11 mouse cellular contexts compared by ENCODE assay signal in the genomic region with DNA sequence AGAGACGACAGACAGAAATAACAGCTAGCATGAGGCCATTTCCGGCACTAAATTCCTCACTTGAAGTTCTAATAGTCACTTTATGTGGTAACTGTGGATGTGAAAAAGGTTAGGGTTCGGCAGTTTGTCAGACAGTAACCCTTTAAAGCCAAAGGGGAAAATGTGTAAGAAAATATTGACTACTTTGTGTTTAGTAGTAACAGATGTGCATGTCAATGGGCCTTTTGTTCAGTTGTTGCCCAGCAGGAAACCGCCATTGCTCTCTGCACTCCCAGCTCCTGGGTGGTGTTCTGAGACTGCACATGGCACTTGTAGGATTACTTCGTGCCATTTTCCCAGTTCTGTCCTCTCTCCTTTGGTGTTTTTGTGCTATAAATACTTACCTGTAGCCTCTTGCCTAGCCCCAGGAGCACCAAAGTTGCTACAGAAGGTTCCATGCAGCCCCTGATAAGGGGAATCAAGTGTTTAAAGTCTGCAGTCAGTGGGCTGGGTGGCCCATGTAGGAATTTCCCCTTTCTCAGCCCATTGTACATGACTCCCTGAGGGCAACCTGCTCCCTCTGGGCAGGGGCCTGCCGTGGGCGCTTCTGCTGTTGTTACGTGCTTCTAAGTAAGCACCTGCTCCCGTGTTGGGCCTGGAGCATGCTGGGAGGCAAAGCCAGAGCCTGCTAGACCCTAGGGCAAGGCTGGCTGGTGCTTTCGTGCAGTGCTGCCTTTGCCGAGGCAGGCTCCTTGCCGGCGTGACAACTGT.
A peak's percentile ranks its signal among the peaks of the same experiment; 100 is the strongest.
DNase-seq lines count a peak whose midpoint lies in the region; ATAC-seq and TF ChIP-seq lines count a peak whose summit lies in the region.
"Had no signal": no experiment of that assay in that cellular context is flagged by ENCODE, and none has a peak within 500 bp of the region (broad histone marks: within the 10 kb centered on the region; RNA-seq: fewer than 3 reads in every experiment).

No protein-coding gene starts in this region.

- no peaks in the 10 kb centered on the region for H3K9me3 ChIP-seq in embryonic facial prominence, embryonic 14.5 days (ENCODE audit: control insufficient read depth, low read length)
- no peaks in the 10 kb centered on the region for H3K9me3 ChIP-seq in midbrain, embryonic 14.5 days (ENCODE audit: control insufficient read depth, low read length)

- ATAC-seq in embryonic facial prominence, embryonic 14.5 days (ENCODE audit: low read depth), result peak; percentile 21; the same call in 1 of the 2 replicates
- no peak; the same call in 1 of the 2 replicates for ATAC-seq in midbrain, embryonic 14.5 days (ENCODE audit: low FRiP score, low TSS enrichment)

- no peak overlapping the region for H3K4me3 ChIP-seq in layer of hippocampus, adult 2 months
- H3K4me3 ChIP-seq in embryonic facial prominence, embryonic 14.5 days (ENCODE audit: low read depth, low read length), result no peak overlapping the region
- H3K4me3 ChIP-seq in midbrain, embryonic 14.5 days (replicated peaks; ENCODE audit: low read depth, low read length), result no peak overlapping the region
- H3K4me3 ChIP-seq: myocyte had no signal

- H3K36me3 ChIP-seq in embryonic facial prominence, embryonic 14.5 days (ENCODE audit: control insufficient read depth, insufficient read depth, low read length), result no peaks in the 10 kb centered on the region
- H3K36me3 ChIP-seq in midbrain, embryonic 14.5 days (ENCODE audit: control insufficient read depth, insufficient read depth, low read length), result no peaks in the 10 kb centered on the region

- WGBS in embryonic facial prominence, embryonic 14.5 days, result 23% methylated on average over 13 of the region's 13 CpGs
- WGBS in midbrain, embryonic 14.5 days, result 27% methylated on average over 13 of the region's 13 CpGs

- H3K27ac ChIP-seq in layer of hippocampus, adult 2 months, result 0 out of 2 replicates have a peak overlapping the region, but pooled peaks have one; percentile 10
- H3K27ac ChIP-seq in embryonic facial prominence, embryonic 14.5 days (replicated peaks; ENCODE audit: low read depth, low read length), result peak overlapping the region; percentile 91
- H3K27ac ChIP-seq in midbrain, embryonic 14.5 days (replicated peaks; ENCODE audit: low read depth, low read length), result no peak overlapping the region

- no peak for TF ChIP-seq CTCF in layer of hippocampus, adult 2 months (conservative IDR thresholded peaks at IDR 0.05)

- DNase-seq in cerebellum, adult 11-12 months, result peak; percentile 38
- DNase-seq in cerebellum, adult 9-10 months, result no peak
- no peak for DNase-seq in layer of hippocampus, adult 2 months (ENCODE audit: low spot score in 2 of 2)
- DNase-seq in layer of hippocampus, adult 9-10 months (ENCODE audit: low spot score), result no peak
- no peak for DNase-seq in embryonic facial prominence, embryonic 14.5 days (ENCODE audit: low spot score)
- peak; percentile 25 for DNase-seq in midbrain, embryonic 14.5 days
- DNase-seq in ovary, adult 18-20 months (ENCODE audit: low spot score), result no peak
- DNase-seq in gastrocnemius, postnatal 25 days, result no peak
- DNase-seq: heart, adult 18-20 months; kidney, postnatal 14 days had no signal

- no peaks in the 10 kb centered on the region for H3K27me3 ChIP-seq in embryonic facial prominence, embryonic 14.5 days (replicated peaks; ENCODE audit: control insufficient read depth, insufficient read depth, low read length)
- H3K27me3 ChIP-seq in midbrain, embryonic 14.5 days (ENCODE audit: control insufficient read depth, insufficient read depth, low read length), result no peaks in the 10 kb centered on the region

- H3K4me1 ChIP-seq in embryonic facial prominence, embryonic 14.5 days (ENCODE audit: control insufficient read depth, insufficient read depth, low read length), result peaks cover 23% of the 10 kb centered on the region
- peaks cover 5% of the 10 kb centered on the region for H3K4me1 ChIP-seq in midbrain, embryonic 14.5 days (ENCODE audit: control insufficient read depth, insufficient read depth, low read length)

- H3K4me2 ChIP-seq in embryonic facial prominence, embryonic 14.5 days (ENCODE audit: low read depth, low read length), result peak overlapping the region; percentile 27
- no peak overlapping the region for H3K4me2 ChIP-seq in midbrain, embryonic 14.5 days (ENCODE audit: low read length)

- H3K9ac ChIP-seq in embryonic facial prominence, embryonic 14.5 days (ENCODE audit: low read depth, low read length), result no peak overlapping the region
- H3K9ac ChIP-seq in midbrain, embryonic 14.5 days (replicated peaks; ENCODE audit: low read length), result no peak overlapping the region

Comparison
In these comparisons a context has a peak if more than half of its experiments do, and no peak if none do; other contexts are left out.
1. DNase-seq: peak in cerebellum, adult 11-12 months (single experiment) and midbrain, embryonic 14.5 days (single experiment); none in cerebellum, adult 9-10 months (single experiment), layer of hippocampus, adult 2 months (0 of 2), layer of hippocampus, adult 9-10 months (single experiment), embryonic facial prominence, embryonic 14.5 days (single experiment), ovary, adult 18-20 months (single experiment) and gastrocnemius, postnatal 25 days (single experiment).